Mouse (Mus musculus) liver, postnatal 0 days (tissue): Measurements from ENCODE around the gene Sprtn. TPM values are rescaled to one million over a fixed set of nuclear protein-coding genes. Genes with fewer than 3 reads are reported as not detected.

Experiments
- ATAC-seq: fragments of 200-750 bp; cut with Nextera tagmentation; 2 replicates; pipeline ENCODE4 v1.8.0; 2017; ENCODE audit warnings: mild to moderate bottlenecking, moderate library complexity
- DNase-seq: peaks from one replicate; pipeline ENCODE4 v3.0.0-alpha.2; 2016
- H3K27ac ChIP-seq: fragments of 300-500 bp; sonication (generic); 2 replicates; pipeline ENCODE4 v1.5.1; 2014; ENCODE audit warnings: antibody characterized with exemption, moderate library complexity, mild to moderate bottlenecking, low read depth
- H3K27me3 ChIP-seq: fragments of 300-500 bp; sonication (generic); 2 replicates; pipeline ENCODE4 v1.6.1; 2014; ENCODE audit warnings: low read length, control low read depth, mixed read lengths; ENCODE audit not compliant: insufficient read depth
- H3K36me3 ChIP-seq: fragments of 300-500 bp; sonication (generic); replicated peaks from 2 replicates; pipeline ENCODE4 v1.6.1; 2014; ENCODE audit warnings: mild to moderate bottlenecking, control low read depth, low read length, moderate library complexity, mixed read lengths; ENCODE audit not compliant: insufficient read depth
- H3K4me1 ChIP-seq: fragments of 300-500 bp; sonication (generic); 2 replicates; pipeline ENCODE4 v1.6.1; 2014; ENCODE audit warnings: antibody characterized with exemption, mild to moderate bottlenecking, control low read depth; ENCODE audit not compliant: insufficient read depth
- H3K4me2 ChIP-seq: fragments of 300-500 bp; sonication (generic); 2 replicates; pipeline ENCODE4 v1.6.1; 2014; ENCODE audit warnings: low read depth, mild to moderate bottlenecking, low read length, moderate library complexity, mixed read lengths
- H3K4me3 ChIP-seq: fragments of 300-500 bp; sonication (generic); 2 replicates; pipeline ENCODE4 v1.5.1; 2014; ENCODE audit warnings: low read depth, low read length
- H3K9ac ChIP-seq: fragments of 300-500 bp; sonication (generic); replicated peaks from 2 replicates; pipeline ENCODE4 v1.6.1; 2014; ENCODE audit warnings: mild to moderate bottlenecking, moderate library complexity
- H3K9me3 ChIP-seq: fragments of 300-500 bp; sonication (generic); 2 replicates; pipeline ENCODE4 v1.6.1; 2016; ENCODE audit warnings: mild to moderate bottlenecking, control low read depth, low read length, mixed read lengths
- CTCF ChIP-seq: sonication (generic); IDR thresholded peaks from 2 replicates; pipeline ENCODE4 v1.5.1; 2016; ENCODE audit warnings: antibody characterized with exemption, low read depth
- EP300 ChIP-seq: IDR thresholded peaks from 2 replicates; pipeline ENCODE4 v1.6.1; 2016; ENCODE audit warnings: antibody characterized with exemption, low read depth, mild to moderate bottlenecking
- WGBS: fragments of 180-500 bp; shearing (Covaris S2); extraction: QIAGEN DNeasy Blood & Tissue Kit; methylation state at CpG from one replicate; pipeline ENCODE4 v1.1.7; 2014; ENCODE audit not compliant: insufficient replicate concordance; 5-methylcytosine and 5-hydroxymethylcytosine counted together
- polyA plus RNA-seq: library from polyadenylated mRNA; unstranded; fragments of >200 nt; fragmentation: Nextera tagmentation; extraction: Ambion mirVana; gene quantifications from 2 replicates; pipeline ENCODE4 v1.2.1, GENCODE M21; 2015

The Sprtn gene
- polyA plus RNA-seq, 1 experiment from 2014 or later = 4.0 TPM

DNA sequence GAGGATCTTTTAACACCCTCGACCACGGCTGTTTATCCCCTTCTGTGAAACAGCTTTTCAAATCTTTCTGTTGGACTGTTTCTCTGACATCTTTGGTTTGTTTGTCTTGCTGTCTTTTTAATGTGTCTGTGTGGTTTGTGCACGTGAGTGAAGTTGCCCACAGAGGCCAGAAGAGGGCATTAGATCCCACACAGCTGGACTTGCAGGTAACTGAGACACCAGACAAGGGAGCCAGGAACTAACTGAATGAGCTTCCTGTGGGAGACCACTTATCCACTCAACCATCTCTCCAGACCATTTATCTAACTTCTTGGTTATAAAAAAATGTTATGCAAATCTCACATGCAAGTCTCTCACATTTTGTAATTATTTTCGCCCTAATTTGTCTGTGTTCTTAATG, 33.0 kb downstream of the Sprtn start:
- Histone ChIP-seq H3K9me3 (no peaks in the 10 kb centered on the region), H3K27me3 (no peaks in the 10 kb centered on the region), H3K36me3 (no peaks in the 10 kb centered on the region), H3K9ac (no peak overlapping the region), H3K4me1 (peaks cover 34% of the 10 kb centered on the region), H3K27ac (no peak overlapping the region), H3K4me3 (no peak overlapping the region), H3K4me2 (no peak overlapping the region)
- TF ChIP-seq EP300 (no peak), CTCF (peak; percentile 27)
- WGBS = 90% methylated on average over 4 of the region's 4 CpGs
- no peak for DNase-seq
- ATAC-seq = no peak

DNA sequence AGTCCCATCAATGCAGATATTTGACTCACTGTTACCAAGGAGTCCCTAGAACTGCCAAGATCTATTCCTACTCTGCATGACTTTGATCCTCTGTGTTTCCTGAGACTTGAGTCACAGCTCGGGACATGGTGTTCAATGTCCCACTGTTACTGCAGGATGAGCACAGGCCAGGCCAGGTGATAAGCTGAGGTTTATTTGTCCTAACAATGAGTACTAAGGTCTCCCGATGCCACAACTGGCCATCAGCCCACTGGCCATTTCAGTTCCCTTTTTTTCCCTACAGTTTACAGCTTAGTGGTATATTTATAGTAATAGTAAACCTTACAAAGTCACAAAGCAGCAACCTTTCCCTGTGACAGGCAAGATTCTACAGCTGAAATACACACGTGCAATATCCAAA, 34.7 kb downstream of the Sprtn start:
- H3K4me1 ChIP-seq = peaks cover 16% of the 10 kb centered on the region
- no peak overlapping the region for H3K9ac ChIP-seq
- no peaks in the 10 kb centered on the region for H3K9me3 ChIP-seq
- H3K36me3 ChIP-seq = no peaks in the 10 kb centered on the region
- no peaks in the 10 kb centered on the region for H3K27me3 ChIP-seq
- H3K27ac ChIP-seq = no peak overlapping the region
- no peak overlapping the region for H3K4me2 ChIP-seq
- WGBS = 41% methylated on average over 3 of the region's 3 CpGs
- TF ChIP-seq EP300 (no peak), CTCF (no peak)
- no peak overlapping the region for H3K4me3 ChIP-seq
- ATAC-seq (no peak), DNase-seq (no peak)

DNA sequence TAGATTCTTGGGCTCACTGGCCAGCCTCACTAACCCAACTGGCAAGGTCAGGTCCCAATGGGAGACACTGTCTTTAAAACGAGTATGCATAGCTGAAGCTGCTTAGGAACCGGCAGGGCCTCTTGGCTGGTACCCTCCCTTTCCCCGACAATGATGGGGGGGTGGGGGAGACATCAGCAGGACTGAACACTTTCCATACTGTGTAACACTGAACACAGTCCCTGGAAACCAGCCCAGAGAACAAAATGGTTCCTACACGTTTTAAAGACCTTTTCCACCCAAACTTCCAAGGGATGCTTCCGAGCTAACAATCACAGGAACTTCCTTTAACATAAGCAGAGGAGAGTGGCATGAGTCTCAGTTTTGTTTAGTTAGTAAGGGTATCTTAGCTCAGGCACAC, 37.4 kb downstream of the Sprtn start:
- Histone ChIP-seq H3K4me2 (no peak overlapping the region), H3K9me3 (no peaks in the 10 kb centered on the region), H3K27ac (no peak overlapping the region), H3K36me3 (peaks cover 4% of the 10 kb centered on the region; the same call in 1 of the 2 replicates), H3K4me1 (peaks cover 9% of the 10 kb centered on the region), H3K9ac (no peak overlapping the region), H3K4me3 (no peak overlapping the region), H3K27me3 (no peaks in the 10 kb centered on the region)
- DNase-seq (no peak), ATAC-seq (no peak)
- WGBS = 87% methylated on average over 5 of the region's 5 CpGs
- TF ChIP-seq EP300 (no peak), CTCF (no peak)

DNA sequence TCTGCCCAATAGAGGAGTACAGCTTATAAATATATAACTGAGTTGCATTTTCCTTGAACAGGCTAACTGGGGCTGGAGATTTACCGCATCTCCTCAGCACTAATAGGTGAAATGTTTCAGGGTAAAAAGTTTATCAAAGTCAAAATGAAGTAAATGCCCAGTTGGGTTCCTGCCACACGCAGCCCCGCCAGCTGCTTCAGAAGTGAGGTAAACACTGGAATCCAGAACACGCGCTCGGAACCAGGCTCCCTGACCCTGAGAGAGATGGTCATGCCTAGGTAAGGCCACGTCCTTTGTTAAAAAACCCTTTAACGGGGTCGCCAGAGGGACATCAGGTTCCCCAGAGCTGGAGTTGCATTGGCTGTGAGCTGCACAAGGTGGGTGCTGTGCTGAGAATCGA, 39.0 kb downstream of the Sprtn start:
- no peaks in the 10 kb centered on the region for H3K9me3 ChIP-seq

DNA sequence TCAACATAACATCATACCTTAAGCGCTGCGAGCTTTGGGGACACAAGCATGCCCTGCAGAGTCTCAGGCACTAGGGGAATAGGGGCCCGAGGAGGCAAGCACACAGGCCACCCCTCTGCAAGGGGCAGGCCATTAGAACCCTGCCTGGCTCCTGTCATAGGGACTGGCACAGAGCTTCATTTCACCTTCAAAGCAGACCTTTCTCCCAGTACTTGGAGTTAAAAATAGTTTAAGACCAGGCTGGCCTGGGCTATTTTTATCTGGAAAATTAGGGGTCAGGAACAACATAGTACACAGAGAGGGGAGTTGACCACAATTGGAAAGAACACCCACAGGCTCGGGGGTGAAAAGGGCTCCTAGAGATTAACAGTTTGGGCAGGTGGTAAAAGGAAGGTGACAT, 39.6 kb downstream of the Sprtn start:
- no peak overlapping the region for H3K4me3 ChIP-seq
- peaks cover 6% of the 10 kb centered on the region; the same call in 1 of the 2 replicates for H3K4me1 ChIP-seq
- no peaks in the 10 kb centered on the region for H3K9me3 ChIP-seq
- H3K27ac ChIP-seq = no peak overlapping the region
- H3K4me2 ChIP-seq = no peak overlapping the region
- H3K9ac ChIP-seq = no peak overlapping the region
- no peak for TF ChIP-seq EP300
- TF ChIP-seq CTCF = no peak
- H3K27me3 ChIP-seq = no peaks in the 10 kb centered on the region
- peaks cover 4% of the 10 kb centered on the region; the same call in 1 of the 2 replicates for H3K36me3 ChIP-seq
- WGBS = 85% methylated on average over 4 of the region's 4 CpGs
- ATAC-seq (no peak), DNase-seq (no peak)

More for the DNA sequence above, 39.0 kb downstream of the Sprtn start:
- H3K9ac ChIP-seq = no peak overlapping the region
- ATAC-seq (no peak), DNase-seq (no peak)
- TF ChIP-seq CTCF (no peak), EP300 (no peak)
- 88% methylated on average over 10 of the region's 10 CpGs for WGBS
- no peak overlapping the region for H3K4me3 ChIP-seq
- no peaks in the 10 kb centered on the region for H3K27me3 ChIP-seq
- H3K36me3 ChIP-seq = peaks cover 4% of the 10 kb centered on the region; the same call in 1 of the 2 replicates
- peaks cover 6% of the 10 kb centered on the region; the same call in 1 of the 2 replicates for H3K4me1 ChIP-seq
- no peak overlapping the region for H3K27ac ChIP-seq
- no peak overlapping the region for H3K4me2 ChIP-seq

DNA sequence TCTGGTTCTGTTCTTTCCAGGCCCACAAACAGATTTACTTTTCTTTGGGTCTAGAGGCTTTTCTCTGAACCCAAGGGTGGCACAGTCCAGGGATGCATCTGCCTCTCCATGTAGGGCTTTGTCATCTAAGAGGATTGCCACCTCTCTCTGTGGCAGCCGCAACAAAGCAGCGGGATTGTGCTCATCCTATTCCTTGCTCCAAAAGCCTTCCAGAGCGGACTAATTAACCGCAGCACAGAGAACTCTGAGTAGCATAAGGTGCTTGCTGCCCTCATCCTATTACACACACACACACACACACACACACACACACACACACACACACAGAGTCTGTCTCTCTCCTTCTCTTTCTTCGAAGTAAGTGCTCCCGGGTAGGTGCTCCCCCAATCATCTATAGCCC, 46.1 kb downstream of the Sprtn start:
- WGBS = 96% methylated on average over 6 of the region's 6 CpGs
- peaks cover 4% of the 10 kb centered on the region; the same call in 1 of the 2 replicates for H3K36me3 ChIP-seq
- H3K9ac ChIP-seq = no peak overlapping the region
- H3K27ac ChIP-seq = no peak overlapping the region
- TF ChIP-seq CTCF = no peak
- no peak for TF ChIP-seq EP300
- no peak overlapping the region for H3K4me2 ChIP-seq
- DNase-seq (no peak), ATAC-seq (no peak)
- no peaks in the 10 kb centered on the region for H3K9me3 ChIP-seq
- peaks cover 20% of the 10 kb centered on the region for H3K4me1 ChIP-seq
- H3K4me3 ChIP-seq = no peak overlapping the region
- H3K27me3 ChIP-seq = no peaks in the 10 kb centered on the region

DNA sequence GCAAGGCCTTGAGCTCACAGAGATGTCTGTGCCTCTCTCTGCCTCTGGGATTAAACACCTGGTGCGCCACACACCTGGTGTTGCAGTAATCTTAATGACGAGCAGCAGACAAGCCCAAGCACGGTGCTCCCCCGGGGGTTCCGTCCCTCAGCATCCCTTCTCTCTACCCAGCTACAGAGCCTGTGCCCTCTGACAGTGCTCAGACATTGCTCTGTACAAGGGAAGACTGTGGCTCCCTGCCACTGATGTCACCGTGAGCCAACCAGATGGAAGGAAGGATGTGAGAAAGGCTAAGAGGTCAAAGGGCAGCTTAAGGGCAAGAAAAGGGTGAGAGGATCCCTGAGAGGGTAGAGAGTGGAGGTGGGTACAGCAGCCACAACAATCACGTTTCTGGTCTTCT, 46.7 kb downstream of the Sprtn start:
- no peak for DNase-seq

More for the DNA sequence above, 46.7 kb downstream of the Sprtn start:
- no peak overlapping the region for H3K4me3 ChIP-seq
- no peak for ATAC-seq
- no peak for TF ChIP-seq EP300
- H3K27me3 ChIP-seq = no peaks in the 10 kb centered on the region
- 85% methylated on average over 7 of the region's 7 CpGs for WGBS
- H3K27ac ChIP-seq = no peak overlapping the region
- no peak overlapping the region for H3K4me2 ChIP-seq
- no peaks in the 10 kb centered on the region for H3K9me3 ChIP-seq
- H3K4me1 ChIP-seq = peaks cover 20% of the 10 kb centered on the region
- no peaks in the 10 kb centered on the region; the same call in 1 of the 2 replicates for H3K36me3 ChIP-seq
- H3K9ac ChIP-seq = no peak overlapping the region
